Mouse (Mus musculus): Measurements from ENCODE around the gene Uaca. TPM values are rescaled to one million over a fixed set of nuclear protein-coding genes. Genes with fewer than 3 reads are reported as not detected.

Gene Uaca
- 16.0 TPM for polyA plus RNA-seq (2014; fragmentation: Illumina TruSeq; extraction: RNeasy Lipid Tissue Mini Kit (QIAGEN cat#74804); ENCODE audit: low read depth, low replicate concordance)

DNA sequence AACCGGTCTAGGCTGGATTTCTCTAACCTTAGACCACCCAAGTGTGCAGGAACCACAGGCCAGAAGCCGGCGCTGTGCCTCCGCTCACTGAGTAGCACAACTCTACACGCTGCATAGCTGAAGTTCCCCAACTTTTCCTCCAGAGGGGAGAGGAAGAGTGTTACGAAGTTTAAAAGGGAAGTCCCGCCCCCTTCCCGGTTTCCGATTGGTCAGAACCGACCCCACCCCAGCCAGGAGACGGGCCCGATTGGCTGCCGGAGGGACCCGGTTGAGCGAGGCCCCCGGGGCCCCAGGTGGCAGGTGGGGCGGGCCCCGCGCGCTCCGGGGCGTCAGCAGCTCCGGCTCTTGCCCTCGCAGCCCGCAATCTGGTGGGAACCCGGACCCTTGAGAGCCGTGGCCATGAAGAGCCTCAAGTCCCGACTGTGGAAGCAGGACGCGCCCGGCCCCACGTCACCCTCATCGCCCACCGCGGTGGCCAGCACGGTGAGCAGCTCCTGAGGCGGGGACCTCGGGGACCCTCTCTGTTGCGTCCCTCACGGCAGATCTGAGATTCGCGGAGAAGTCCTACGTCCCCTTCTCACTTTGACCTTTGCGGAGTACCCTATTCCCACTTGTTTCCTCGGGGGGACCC is at the start of gene Uaca:
Gene Uaca (plus strand): TSS at position 333 of the 631 bp plus-strand sequence.

Other genes starting within 250 kb of the Uaca start
- 30.0 TPM for gene Lrrc49, start 106.4 kb upstream of the Uaca start, polyA plus RNA-seq (2014; fragmentation: Illumina TruSeq; extraction: RNeasy Lipid Tissue Mini Kit (QIAGEN cat#74804); ENCODE audit: low read depth, low replicate concordance)
- 0.76 TPM for gene Larp6, start 81.6 kb upstream of the Uaca start, polyA plus RNA-seq (2014; fragmentation: Illumina TruSeq; extraction: RNeasy Lipid Tissue Mini Kit (QIAGEN cat#74804); ENCODE audit: low read depth, low replicate concordance)

All from adrenal gland, adult 10 weeks (tissue).